Mouse (Mus musculus) cortical plate, adult 2 months (tissue): Measurements from ENCODE around the gene Pi4ka.

Experiments
- CTCF ChIP-seq: fragments of 200-500 bp; IDR thresholded peaks from 2 replicates; pipeline ENCODE4 v1.5.1; 2011; ENCODE audit warnings: mild to moderate bottlenecking, control low read depth, low read length; ENCODE audit not compliant: insufficient read depth; ENCODE audit errors: extremely low read depth
- POLR2A ChIP-seq: fragments of 200-500 bp; IDR thresholded peaks from 2 replicates; pipeline ENCODE4 v1.6.1; 2011; ENCODE audit warnings: mild to moderate bottlenecking, low read length, control low read depth; ENCODE audit not compliant: insufficient read depth; ENCODE audit errors: extremely low read depth

DNA sequence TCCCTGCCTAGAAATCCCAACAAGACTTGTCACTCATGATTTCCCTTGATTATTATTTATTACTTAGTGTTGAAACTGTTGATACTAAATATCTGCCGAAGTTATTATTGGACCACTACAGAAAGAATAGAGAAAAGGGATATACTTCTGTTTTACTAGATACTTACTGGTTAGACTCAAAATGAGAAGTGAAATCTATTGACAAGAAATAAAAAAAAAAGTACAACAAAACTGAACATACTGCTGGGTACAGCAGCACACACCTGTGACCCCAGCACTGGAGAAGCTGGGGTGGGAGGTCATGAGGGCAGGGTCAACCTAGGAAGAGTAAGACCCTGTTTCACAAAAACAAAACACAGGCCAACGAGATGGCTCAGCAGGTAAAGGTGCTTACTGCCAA, 65.4 kb downstream of the Pi4ka start:
- TF ChIP-seq CTCF: no peak
- TF ChIP-seq POLR2A: no peak
